Mouse (Mus musculus) liver, adult 2 months (tissue): Measurements from ENCODE around the gene Lipa. TPM values are rescaled to one million over a fixed set of nuclear protein-coding genes. Genes with fewer than 3 reads are reported as not detected.

Experiments
- DNase-seq: peaks from one replicate; pipeline ENCODE4 v3.0.0-alpha.2; 2011; ENCODE audit warnings: low read depth, low spot score; ENCODE audit errors: extremely low read depth
- H3K27ac ChIP-seq: fragments of 200-500 bp; replicated peaks from 2 replicates; pipeline ENCODE4 v1.5.1; 2012; ENCODE audit warnings: low read depth, mild to moderate bottlenecking, control low read depth, inconsistent platforms, low read length; ENCODE audit not compliant: insufficient read depth
- H3K27me3 ChIP-seq: fragments of 200-500 bp; 2 replicates; pipeline ENCODE4 v1.6.1; 2012; ENCODE audit warnings: mild to moderate bottlenecking, moderate library complexity, low read length, inconsistent platforms; ENCODE audit not compliant: control insufficient read depth, insufficient read depth
- H3K36me3 ChIP-seq: fragments of 200-500 bp; 2 replicates; pipeline ENCODE4 v1.6.1; 2012; ENCODE audit warnings: low read length, inconsistent platforms; ENCODE audit not compliant: control insufficient read depth, insufficient read depth
- H3K4me1 ChIP-seq: fragments of 200-500 bp; 2 replicates; pipeline ENCODE4 v1.6.1; 2011; ENCODE audit warnings: low read length; ENCODE audit not compliant: control insufficient read depth, insufficient read depth
- H3K4me3 ChIP-seq: fragments of 200-500 bp; 2 replicates; pipeline ENCODE4 v1.5.1; 2011; ENCODE audit warnings: low read depth, mild to moderate bottlenecking, control low read depth, low read length, moderate library complexity; ENCODE audit not compliant: insufficient read depth
- H3K79me2 ChIP-seq: fragments of 200-500 bp; 2 replicates; pipeline ENCODE4 v1.6.1; 2012; ENCODE audit warnings: inconsistent platforms, mild to moderate bottlenecking, low read length, moderate library complexity; ENCODE audit not compliant: control insufficient read depth, insufficient read depth
- H3K9ac ChIP-seq: fragments of 200-500 bp; 2 replicates; pipeline ENCODE4 v1.6.1; 2012; ENCODE audit warnings: low read depth, mild to moderate bottlenecking, control low read depth, inconsistent platforms, low read length
- CTCF ChIP-seq: fragments of 200-500 bp; IDR thresholded peaks from 2 replicates; pipeline ENCODE4 v1.5.1; 2011; ENCODE audit warnings: low read depth, low read length, control low read depth
- POLR2A ChIP-seq: fragments of 200-500 bp; IDR thresholded peaks from 2 replicates; pipeline ENCODE4 v1.6.1; 2011; ENCODE audit warnings: low read length, control low read depth; ENCODE audit not compliant: insufficient read depth; ENCODE audit errors: extremely low read depth
- WGBS: fragments of 180-500 bp; shearing (Covaris S2); methylation state at CpG from one replicate; pipeline ENCODE4 v1.1.7; 2018; 5-methylcytosine and 5-hydroxymethylcytosine counted together
- polyA plus RNA-seq: library from polyadenylated mRNA; depleted of rRNA; stranded (reverse); fragments of >200 nt; gene quantifications from 2 replicates; pipeline ENCODE4 v1.2.3, GENCODE M21; 2012
- total RNA-seq: library from RNA; depleted of rRNA; stranded (reverse); fragments of >200 nt; gene quantifications from 2 replicates; pipeline ENCODE4 v1.2.3, GENCODE M21; 2014

Gene Lipa
- total and polyA plus RNA-seq, 2 experiments: 137 to 159 TPM

- DNase-seq: peak; percentile 99
These were observed 30.9 kb downstream of the Lipa start for GRCm38 (mm10) chr19:34496353-34496752.

GRCm38 (mm10) chr19:34493859-34494258 is 33.4 kb downstream of the Lipa start:
- H3K4me1 ChIP-seq: peaks cover 19% of the 10 kb centered on the region
- H3K4me3 ChIP-seq: no peak overlapping the region
- H3K27me3 ChIP-seq: no peaks in the 10 kb centered on the region
- H3K9ac ChIP-seq: no peak overlapping the region
- peaks cover 34% of the 10 kb centered on the region for H3K36me3 ChIP-seq
- no peak for TF ChIP-seq CTCF
- TF ChIP-seq POLR2A: no peak
- no peaks in the 10 kb centered on the region for H3K79me2 ChIP-seq
- WGBS: 90% methylated on average over 4 of the region's 4 CpGs
- DNase-seq: no peak
- no peak overlapping the region for H3K27ac ChIP-seq

More at GRCm38 (mm10) chr19:34496353-34496752, 30.9 kb downstream of the Lipa start:
- no peak overlapping the region for H3K4me3 ChIP-seq
- peak overlapping the region; percentile 93 for H3K27ac ChIP-seq
- 14% methylated on average over 1 of the region's 1 CpGs for WGBS
- no peaks in the 10 kb centered on the region for H3K27me3 ChIP-seq
- H3K79me2 ChIP-seq: no peaks in the 10 kb centered on the region
- 0 out of 2 replicates have a peak overlapping the region, but pooled peaks have one; percentile 44 for H3K9ac ChIP-seq
- H3K4me1 ChIP-seq: peaks cover 29% of the 10 kb centered on the region
- no peak for TF ChIP-seq POLR2A
- no peak for TF ChIP-seq CTCF
- H3K36me3 ChIP-seq: peaks cover 52% of the 10 kb centered on the region

GRCm38 (mm10) chr19:34483547-34483946 is 43.7 kb downstream of the Lipa start:
- H3K9ac ChIP-seq: no peak overlapping the region
- TF ChIP-seq CTCF (peak; percentile 51), POLR2A (no peak)
- DNase-seq: peak; percentile 57

GRCm38 (mm10) chr19:34474991-34475971 is 52.0 kb downstream of the Lipa start, which contains the start of gene Ch25h:
Gene Ch25h, minus strand, starts transcription at chr19:34475164.
- Histone ChIP-seq H3K9ac (no peak within 1 kb of the TSS; the same call in 1 of the 2 replicates), H3K36me3 (no peaks in the 10 kb centered on the region), H3K27me3 (peaks cover 6% of the 10 kb centered on the region), H3K4me3 (peak within 1 kb of the TSS; percentile 45), H3K27ac (no peak within 1 kb of the TSS), H3K79me2 (no peaks in the 10 kb centered on the region), H3K4me1 (peaks cover 6% of the 10 kb centered on the region; the same call in 1 of the 2 replicates)
- DNase-seq: peak; percentile 24
- 3% methylated on average over 35 of the region's 35 CpGs for WGBS
- TF ChIP-seq CTCF (no peak), POLR2A (no peak)

More at GRCm38 (mm10) chr19:34483547-34483946, 43.7 kb downstream of the Lipa start:
- Histone ChIP-seq H3K4me1 (no peaks in the 10 kb centered on the region), H3K4me3 (no peak overlapping the region), H3K27me3 (no peaks in the 10 kb centered on the region), H3K27ac (no peak overlapping the region), H3K36me3 (no peaks in the 10 kb centered on the region), H3K79me2 (no peaks in the 10 kb centered on the region)
- 14% methylated on average over 4 of the region's 4 CpGs for whole genome bisulfite sequencing

- no peaks in the 10 kb centered on the region for H3K79me2 ChIP-seq
- WGBS: 13% methylated on average over 49 of the region's 49 CpGs
- H3K27ac ChIP-seq: no peak overlapping the region
- peak overlapping the region; percentile 45 for H3K4me3 ChIP-seq
- H3K36me3 ChIP-seq: no peaks in the 10 kb centered on the region
- peaks cover 6% of the 10 kb centered on the region for H3K27me3 ChIP-seq
- no peak overlapping the region; the same call in 1 of the 2 replicates for H3K9ac ChIP-seq
- DNase-seq: no peak
- TF ChIP-seq POLR2A (no peak), CTCF (no peak)
- peaks cover 6% of the 10 kb centered on the region; the same call in 1 of the 2 replicates for H3K4me1 ChIP-seq
These were observed 52.9 kb downstream of the Lipa start for GRCm38 (mm10) chr19:34474228-34474990.
